Mouse (Mus musculus) ES-E14 (cell line): ENCODE data around the gene Fndc3b. TPM values are rescaled to one million over a fixed set of nuclear protein-coding genes. Genes with fewer than 3 reads are reported as not detected.

ENCODE experiments used
- DNase-seq: peaks from one replicate; pipeline ENCODE4 v3.0.0-alpha.2; 2013; ENCODE audit warnings: low read depth, low spot score
- H3K27ac ChIP-seq: 2 replicates; pipeline ENCODE4 v1.5.1; 2012; ENCODE audit warnings: low read depth, mild to moderate bottlenecking, low read length, moderate library complexity, mixed read lengths; ENCODE audit not compliant: poor library complexity, insufficient read depth, severe bottlenecking
- H3K36me3 ChIP-seq: 2 replicates; pipeline ENCODE4 v1.6.1; 2012; ENCODE audit warnings: mild to moderate bottlenecking, low read length, moderate library complexity, mixed read lengths; ENCODE audit not compliant: control insufficient read depth, poor library complexity, insufficient read depth, severe bottlenecking
- H3K4me1 ChIP-seq, 2 experiments: fragments of 150-350 bp in 1 of 2; sonication (generic) in 1 of 2; 2 replicates each; pipeline ENCODE4 v1.6.1; 2012; ENCODE audit warnings: low read length in 2 of 2, mild to moderate bottlenecking in 1 of 2, mixed read lengths in 1 of 2; ENCODE audit not compliant: control insufficient read depth in 2 of 2, insufficient read depth in 2 of 2, poor library complexity in 1 of 2
- H3K4me3 ChIP-seq, 2 experiments: fragments of 150-350 bp in 1 of 2; sonication (generic) in 1 of 2; 2 replicates each; pipeline ENCODE4 v1.5.1; 2012; ENCODE audit warnings: low read length in 2 of 2, low read depth in 1 of 2, mild to moderate bottlenecking in 1 of 2, mixed read lengths in 1 of 2; ENCODE audit not compliant: insufficient read depth in 1 of 2, poor library complexity in 1 of 2, severe bottlenecking in 1 of 2
- H3K9ac ChIP-seq: 2 replicates; pipeline ENCODE4 v1.6.1; 2012; ENCODE audit warnings: low read depth, mild to moderate bottlenecking, low read length, mixed read lengths; ENCODE audit not compliant: poor library complexity, insufficient read depth, severe bottlenecking
- H3K9me3 ChIP-seq: fragments of 150-350 bp; sonication (generic); 2 replicates; pipeline ENCODE4 v1.6.1; 2012; ENCODE audit warnings: low read depth, mild to moderate bottlenecking, low read length; ENCODE audit not compliant: control insufficient read depth, insufficient read depth
- CHD2 ChIP-seq: IDR thresholded peaks from 2 replicates; pipeline ENCODE4 v1.6.1; 2014; ENCODE audit warnings: mild to moderate bottlenecking, low read depth, low read length, inconsistent platforms
- HCFC1 ChIP-seq: IDR thresholded peaks from 2 replicates; pipeline ENCODE4 v1.6.1; 2012; ENCODE audit warnings: low read length, inconsistent platforms, borderline replicate concordance; ENCODE audit not compliant: insufficient read depth
- MAFK ChIP-seq: IDR thresholded peaks from 2 replicates; pipeline ENCODE4 v1.6.1; 2014; ENCODE audit warnings: mild to moderate bottlenecking, low read depth, low read length, inconsistent platforms; ENCODE audit not compliant: insufficient read depth
- ZC3H11A ChIP-seq: IDR thresholded peaks from 2 replicates; pipeline ENCODE4 v1.6.1; 2012; ENCODE audit warnings: low read depth, mild to moderate bottlenecking, inconsistent platforms, low read length, borderline replicate concordance
- ZNF384 ChIP-seq: IDR thresholded peaks from 2 replicates; pipeline ENCODE4 v1.6.1; 2012; ENCODE audit warnings: low read depth, low read length, inconsistent platforms
- in situ Hi-C, 2 experiments: fragments of 600-800 bp; cut with MboI; formaldehyde crosslinking; loops; one replicate each; pipeline ENCODE4 v1.15.1; 2025; ENCODE audit warnings: low sequenced_read_pairs in 2 of 2, inconsistent platforms in 1 of 2; ENCODE audit not compliant: unreplicated experiment in 2 of 2
- total RNA-seq: library from RNA; depleted of rRNA; stranded (reverse); fragments of 300-350 nt; gene quantifications from 2 replicates; pipeline ENCODE4 v1.2.3, GENCODE M21; 2012

Fndc3b gene
- total RNA-seq, 1 experiment, result 16.6 TPM

- TF ChIP-seq HCFC1 (no peak), ZNF384 (peak; percentile 82), MAFK (no peak)
- H3K27ac ChIP-seq, result no peak overlapping the region
- no peak for DNase-seq
- H3K9me3 ChIP-seq, result no peaks in the 10 kb centered on the region
- H3K9ac ChIP-seq, result no peak overlapping the region
- H3K36me3 ChIP-seq, result no peaks in the 10 kb centered on the region
- H3K4me3 ChIP-seq, result no peak overlapping the region
- in situ Hi-C loops, result no loop called here
- H3K4me1 ChIP-seq, result peaks cover 13 to 23% of the 10 kb centered on the region in 2 experiments; a peak in 3 of 4 replicates
Observed at GRCm38 (mm10) chr3:27598437-27599382, 112.4 kb downstream of the Fndc3b start.

- Histone ChIP-seq H3K9ac (no peak overlapping the region), H3K27ac (no peak overlapping the region), H3K36me3 (no peaks in the 10 kb centered on the region), H3K9me3 (no peaks in the 10 kb centered on the region), H3K4me1 (peaks cover 7 to 16% of the 10 kb centered on the region in 2 experiments; a peak in 3 of 4 replicates), H3K4me3 (no peak overlapping the region)
- DNase-seq, result no peak
- no peak for TF ChIP-seq MAFK
- no peak for TF ChIP-seq ZC3H11A
- no peak for TF ChIP-seq ZNF384
- TF ChIP-seq HCFC1, result no peak
- TF ChIP-seq CHD2, result no peak
- in situ Hi-C loops, result no loop called here
Observed at GRCm38 (mm10) chr3:27593485-27594138, 117.5 kb downstream of the Fndc3b start.

GRCm38 (mm10) chr3:27592728-27593484 lies 118.2 kb downstream of the Fndc3b start:
- no peak overlapping the region for H3K9ac ChIP-seq
- no peaks in the 10 kb centered on the region for H3K36me3 ChIP-seq
- H3K4me1 ChIP-seq, result peaks cover 6 to 15% of the 10 kb centered on the region in 2 experiments; a peak in 3 of 4 replicates
- no peak overlapping the region for H3K27ac ChIP-seq
- in situ Hi-C loops, result no loop called here
- TF ChIP-seq ZNF384 (no peak), HCFC1 (no peak), CHD2 (no peak), ZC3H11A (no peak), MAFK (no peak)
- no peaks in the 10 kb centered on the region for H3K9me3 ChIP-seq
- no peak for DNase-seq
- H3K4me3 ChIP-seq, result no peak overlapping the region

GRCm38 (mm10) chr3:27590823-27591222 lies 120.3 kb downstream of the Fndc3b start:
- H3K9me3 ChIP-seq, result no peaks in the 10 kb centered on the region
- no peaks in the 10 kb centered on the region; the same call in 1 of the 2 replicates for H3K36me3 ChIP-seq
- no peak overlapping the region for H3K4me3 ChIP-seq
- peaks cover 0 to 8% of the 10 kb centered on the region in 2 experiments; a peak in 1 of 4 replicates for H3K4me1 ChIP-seq
- no peak for DNase-seq
- no peak overlapping the region for H3K9ac ChIP-seq
- TF ChIP-seq HCFC1 (no peak), MAFK (no peak), CHD2 (no peak), ZC3H11A (no peak), ZNF384 (no peak)
- in situ Hi-C loops, result no loop called here
- no peak overlapping the region for H3K27ac ChIP-seq
